Mouse (Mus musculus): ENCODE data around the gene Zfp366. TPM values are rescaled to one million over a fixed set of nuclear protein-coding genes. Genes with fewer than 3 reads are reported as not detected.
A peak's percentile ranks its signal among the peaks of the same experiment; 100 is the strongest.

Zfp366 gene
- total RNA-seq (2021) = 1 to 10 TPM; 3.1 to 4.1 TPM
- long read RNA-seq, experiment 1 = 0 reads
- long read RNA-seq, experiment 2, partial matches to known transcripts = 2 of 2 reads
- long read RNA-seq, experiment 2, other reads (novel, unspliced or antisense) = 0 of 2 reads

DNA sequence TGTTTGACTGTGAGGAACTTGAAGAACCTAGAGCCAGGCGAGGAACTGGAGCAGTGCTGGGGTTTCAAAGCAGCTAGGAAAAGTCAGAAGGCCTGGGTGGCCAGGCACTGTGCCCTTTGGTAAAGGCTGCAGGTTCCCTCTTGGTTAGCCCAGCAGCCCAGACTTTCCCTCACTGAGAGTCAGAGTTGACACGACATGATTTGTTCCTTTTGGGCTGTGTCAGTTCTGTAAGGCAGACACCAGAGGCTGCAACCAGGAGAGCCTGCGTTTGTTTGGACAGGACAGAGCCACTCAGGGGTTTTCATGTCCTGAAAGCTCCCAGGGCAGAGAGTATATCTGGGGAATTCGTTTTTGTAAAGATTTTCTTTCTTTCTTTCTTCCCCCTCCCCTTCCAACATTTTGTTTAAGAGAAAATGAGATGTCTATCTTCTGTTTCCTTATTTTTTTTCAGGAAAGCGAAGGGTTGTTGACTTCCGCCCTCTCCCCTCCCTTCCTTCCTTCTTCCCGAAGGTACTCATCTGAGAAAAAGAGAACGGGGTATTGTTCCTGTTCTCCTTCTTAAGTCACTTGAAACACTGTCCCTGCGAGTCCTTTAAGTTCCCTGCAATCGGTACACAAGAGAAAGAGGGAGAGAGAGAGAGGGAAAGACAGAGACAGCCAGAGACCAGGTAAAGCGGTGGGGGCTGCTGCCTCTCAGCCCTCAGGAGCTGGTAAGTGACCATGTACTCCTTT lies at the start of gene Zfp366:
Gene Zfp366, plus strand, starts transcription at position 669 of the 732 bp plus-strand sequence.
- no peak for TF ChIP-seq CTCF (IDR thresholded peaks at IDR 0.05)
- intact Hi-C loops (cut with DNase I) = no loop called here
- no peak for DNase-seq (ENCODE audit: extremely low spot score in 1 of 2, low spot score in 2 of 2)
- Histone ChIP-seq H3K4me3 (peak within 1 kb of the TSS; percentile 26; the same call in 1 of the 2 replicates), H3K27ac (peak within 1 kb of the TSS; percentile 65)

- Histone ChIP-seq H3K27ac (no peak overlapping the region), H3K4me3 (no peak overlapping the region)
- intact Hi-C loops (cut with DNase I) = no loop called here
- TF ChIP-seq CTCF (IDR thresholded peaks at IDR 0.05) = no peak
- no peak for DNase-seq (ENCODE audit: extremely low spot score in 1 of 2, low spot score in 2 of 2)
These were observed 46.0 kb upstream of the Zfp366 start for GRCm38 (mm10) chr13:99138351-99139255.

GRCm38 (mm10) chr13:99146355-99146871 lies 38.2 kb upstream of the Zfp366 start:
- intact Hi-C loops (cut with DNase I) = loop anchor here (1.0 to 5.0 kb wide), 4 partner anchors 68 to 222 kb away; no protein-coding TSS in a partner anchor
- peak overlapping the region; percentile 87; the same call in 1 of the 2 replicates for H3K27ac ChIP-seq
- TF ChIP-seq CTCF (IDR thresholded peaks at IDR 0.05) = no peak
- H3K4me3 ChIP-seq = no peak overlapping the region
- no peak for DNase-seq (ENCODE audit: extremely low spot score in 1 of 2, low spot score in 2 of 2)

DNA sequence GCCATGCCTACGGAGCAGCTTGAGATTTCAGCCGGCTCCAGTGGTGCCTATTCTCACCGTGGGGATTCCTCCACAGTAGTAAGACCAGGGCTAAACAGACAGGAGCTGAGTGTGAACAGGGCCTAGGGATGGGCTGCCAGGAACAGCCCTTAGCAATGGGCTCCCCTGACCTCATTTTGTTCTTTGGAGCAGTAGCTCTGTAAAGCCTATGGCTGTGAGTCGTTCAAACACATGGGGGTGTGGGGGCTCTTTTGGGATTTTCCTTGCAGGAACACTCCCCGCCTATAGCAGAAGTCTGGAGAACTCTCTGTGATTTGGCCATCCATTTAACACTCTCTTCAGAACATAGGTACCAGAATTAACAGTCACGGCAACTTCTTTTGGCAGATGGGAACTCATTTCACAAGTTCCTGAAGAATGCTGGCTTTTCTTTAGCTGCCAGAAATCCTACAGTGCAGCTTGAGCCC lies 36.9 kb upstream of the Zfp366 start:
- DNase-seq (ENCODE audit: extremely low spot score in 1 of 2, low spot score in 2 of 2) = peak in 1 of 2 experiments; percentile 53
- intact Hi-C loops (cut with DNase I) = loop anchor here (2.0 to 5.0 kb wide), 3 partner anchors 69 to 223 kb away; no protein-coding TSS in a partner anchor
- H3K27ac ChIP-seq = peak overlapping the region; percentile 87
- no peak for TF ChIP-seq CTCF (IDR thresholded peaks at IDR 0.05)
- no peak overlapping the region for H3K4me3 ChIP-seq

GRCm38 (mm10) chr13:99149551-99150305 lies 34.9 kb upstream of the Zfp366 start:
- TF ChIP-seq CTCF (IDR thresholded peaks at IDR 0.05) = no peak
- Histone ChIP-seq H3K4me3 (no peak overlapping the region), H3K27ac (peak overlapping the region; percentile 45)
- no peak for DNase-seq (ENCODE audit: extremely low spot score in 1 of 2, low spot score in 2 of 2)
- intact Hi-C loops (cut with DNase I) = loop anchor here (2.0 to 5.0 kb wide), 3 partner anchors 49 to 282 kb away; no protein-coding TSS in a partner anchor

- no peak for DNase-seq (ENCODE audit: extremely low spot score in 1 of 2, low spot score in 2 of 2)
- Histone ChIP-seq H3K27ac (peak overlapping the region; percentile 51), H3K4me3 (no peak overlapping the region)
- intact Hi-C loops (cut with DNase I) = loop anchor here (2.0 to 5.0 kb wide), 2 partner anchors 50 to 283 kb away; no protein-coding TSS in a partner anchor
- no peak for TF ChIP-seq CTCF (IDR thresholded peaks at IDR 0.05)
These were observed 34.0 kb upstream of the Zfp366 start for GRCm38 (mm10) chr13:99150626-99151025.

GRCm38 (mm10) chr13:99151121-99151520 lies 33.5 kb upstream of the Zfp366 start:
- intact Hi-C loops (cut with DNase I) = loop anchor here (2.0 to 5.0 kb wide), 2 partner anchors 50 to 284 kb away; no protein-coding TSS in a partner anchor
- no peak for DNase-seq (ENCODE audit: extremely low spot score in 1 of 2, low spot score in 2 of 2)
- no peak for TF ChIP-seq CTCF (IDR thresholded peaks at IDR 0.05)

GRCm38 (mm10) chr13:99152305-99152930 lies 32.2 kb upstream of the Zfp366 start:
- no peak for DNase-seq (ENCODE audit: extremely low spot score in 1 of 2, low spot score in 2 of 2)
- Histone ChIP-seq H3K27ac (peak overlapping the region; percentile 40), H3K4me3 (no peak overlapping the region)
- peak; percentile 14 for TF ChIP-seq CTCF (IDR thresholded peaks at IDR 0.05)
- intact Hi-C loops (cut with DNase I) = loop anchor here (5.0 kb wide), 1 partner anchor 285 kb away; no protein-coding TSS in a partner anchor

More at GRCm38 (mm10) chr13:99151121-99151520, 33.5 kb upstream of the Zfp366 start:
- H3K27ac ChIP-seq = peak overlapping the region; percentile 51
- no peak overlapping the region for H3K4me3 ChIP-seq

GRCm38 (mm10) chr13:99157709-99158108 lies 26.9 kb upstream of the Zfp366 start:
- H3K4me3 ChIP-seq = no peak overlapping the region
- intact Hi-C loops (cut with DNase I) = no loop called here
- no peak for TF ChIP-seq CTCF (IDR thresholded peaks at IDR 0.05)
- DNase-seq (ENCODE audit: extremely low spot score in 1 of 2, low spot score in 2 of 2) = no peak
- H3K27ac ChIP-seq = peak overlapping the region; percentile 51

GRCm38 (mm10) chr13:99158773-99159172 lies 25.9 kb upstream of the Zfp366 start:
- Histone ChIP-seq H3K27ac (peak overlapping the region; percentile 5; the same call in 1 of the 2 replicates), H3K4me3 (no peak overlapping the region)
- intact Hi-C loops (cut with DNase I) = no loop called here
- TF ChIP-seq CTCF (IDR thresholded peaks at IDR 0.05) = no peak
- DNase-seq (ENCODE audit: extremely low spot score in 1 of 2, low spot score in 2 of 2) = no peak
